ENCODE assay signal across 14 mouse cellular contexts in genomic region chr9:41076150-41076549, GRCm38 (mm10).
DNase-seq lines count a peak whose midpoint lies in the region; ATAC-seq lines count a peak whose summit lies in the region.
"Had no signal": no experiment of that assay in that cellular context is flagged by ENCODE, and none has a peak within 500 bp of the region (broad histone marks: within the 10 kb centered on the region; RNA-seq: fewer than 3 reads in every experiment).

No protein-coding gene starts in this region.

- H3K4me2 ChIP-seq in lung, embryonic 15.5 days: no peak overlapping the region
- H3K4me2 ChIP-seq in hindbrain, embryonic 12.5 days (replicated peaks): no peak overlapping the region
- no peak overlapping the region for H3K4me2 ChIP-seq in midbrain, embryonic 14.5 days (ENCODE audit: low read length)

- no peaks in the 10 kb centered on the region for H3K36me3 ChIP-seq in lung, embryonic 15.5 days
- H3K36me3 ChIP-seq in hindbrain, embryonic 12.5 days: no peaks in the 10 kb centered on the region
- no peaks in the 10 kb centered on the region for H3K36me3 ChIP-seq in midbrain, embryonic 14.5 days (ENCODE audit: control insufficient read depth, insufficient read depth, low read length)

- H3K4me1 ChIP-seq in lung, embryonic 15.5 days: no peaks in the 10 kb centered on the region
- H3K4me1 ChIP-seq in hindbrain, embryonic 12.5 days: peaks cover 35% of the 10 kb centered on the region
- peaks cover 9% of the 10 kb centered on the region for H3K4me1 ChIP-seq in midbrain, embryonic 14.5 days (ENCODE audit: control insufficient read depth, insufficient read depth, low read length)

- H3K4me3 ChIP-seq in lung, embryonic 15.5 days: no peak overlapping the region
- H3K4me3 ChIP-seq in hindbrain, embryonic 12.5 days: no peak overlapping the region
- H3K4me3 ChIP-seq in midbrain, embryonic 14.5 days (replicated peaks; ENCODE audit: low read depth, low read length): no peak overlapping the region
- H3K4me3 ChIP-seq: erythroblast, embryonic 14.5 days; megakaryocyte, embryonic 14.5 days had no signal

- WGBS in lung, embryonic 15.5 days: 41% methylated on average over 4 of the region's 4 CpGs
- WGBS in hindbrain, embryonic 12.5 days: 52% methylated on average over 4 of the region's 4 CpGs
- WGBS in midbrain, embryonic 14.5 days: 48% methylated on average over 4 of the region's 4 CpGs

- H3K27ac ChIP-seq in lung, embryonic 15.5 days: no peak overlapping the region
- H3K27ac ChIP-seq in hindbrain, embryonic 12.5 days: peak overlapping the region; percentile 62
- H3K27ac ChIP-seq in midbrain, embryonic 14.5 days (replicated peaks; ENCODE audit: low read depth, low read length): peak overlapping the region; percentile 58

- H3K9me3 ChIP-seq in lung, embryonic 15.5 days: no peaks in the 10 kb centered on the region
- no peaks in the 10 kb centered on the region for H3K9me3 ChIP-seq in hindbrain, embryonic 12.5 days (replicated peaks)
- H3K9me3 ChIP-seq in midbrain, embryonic 14.5 days (ENCODE audit: control insufficient read depth, low read length): no peaks in the 10 kb centered on the region
- H3K9me3 ChIP-seq: megakaryocyte, embryonic 14.5 days had no signal

- H3K9ac ChIP-seq in lung, embryonic 15.5 days: no peak overlapping the region
- H3K9ac ChIP-seq in hindbrain, embryonic 12.5 days: no peak overlapping the region
- H3K9ac ChIP-seq in midbrain, embryonic 14.5 days (replicated peaks; ENCODE audit: low read length): no peak overlapping the region

- no peak for DNase-seq in lung, adult 18-20 months
- DNase-seq in midbrain, embryonic 14.5 days: peak; percentile 53
- no peak for DNase-seq in kidney, adult 9 months
- DNase-seq in cerebellum, adult 9-11 months: no peak
- DNase-seq in layer of hippocampus, postnatal 25 days (ENCODE audit: extremely low spot score in 1 of 2, low spot score in 1 of 2): no peak
- DNase-seq in frontal cortex, postnatal 10 days (ENCODE audit: low spot score in 2 of 2): no peak
- DNase-seq: cerebellum, postnatal 36 days; gastrocnemius, postnatal 10 days; kidney, adult 11 months; lung, adult 2 months had no signal

- 0 out of 2 replicates have a peak, but pooled peaks have one; percentile 19 for ATAC-seq in lung, embryonic 15.5 days (ENCODE audit: borderline replicate concordance, extremely low read depth, low FRiP score, low TSS enrichment)
- peak; percentile 65 for ATAC-seq in hindbrain, embryonic 12.5 days (ENCODE audit: low FRiP score)
- peak; percentile 40; the same call in 1 of the 2 replicates for ATAC-seq in midbrain, embryonic 14.5 days (ENCODE audit: low FRiP score, low TSS enrichment)

- H3K27me3 ChIP-seq in lung, embryonic 15.5 days: no peaks in the 10 kb centered on the region
- H3K27me3 ChIP-seq in hindbrain, embryonic 12.5 days: no peaks in the 10 kb centered on the region
- no peaks in the 10 kb centered on the region for H3K27me3 ChIP-seq in midbrain, embryonic 14.5 days (ENCODE audit: control insufficient read depth, insufficient read depth, low read length)
- H3K27me3 ChIP-seq: megakaryocyte, embryonic 14.5 days had no signal
